Mouse (Mus musculus) small intestine, adult 2 months (tissue): ENCODE results near the gene Slc22a15.

ENCODE experiments used
- CTCF ChIP-seq: fragments of 200-500 bp; IDR thresholded peaks from 2 replicates; pipeline ENCODE4 v1.5.1; 2012; ENCODE audit warnings: low read depth, mild to moderate bottlenecking, control low read depth, inconsistent platforms, low read length, moderate library complexity, mixed read lengths; ENCODE audit not compliant: insufficient replicate concordance, insufficient read length; ENCODE audit errors: extremely low read depth
- POLR2A ChIP-seq: fragments of 200-500 bp; IDR thresholded peaks from 2 replicates; pipeline ENCODE4 v1.6.1; 2012; ENCODE audit warnings: low read depth, mild to moderate bottlenecking, control low read depth, inconsistent platforms, low read length, moderate library complexity

DNA sequence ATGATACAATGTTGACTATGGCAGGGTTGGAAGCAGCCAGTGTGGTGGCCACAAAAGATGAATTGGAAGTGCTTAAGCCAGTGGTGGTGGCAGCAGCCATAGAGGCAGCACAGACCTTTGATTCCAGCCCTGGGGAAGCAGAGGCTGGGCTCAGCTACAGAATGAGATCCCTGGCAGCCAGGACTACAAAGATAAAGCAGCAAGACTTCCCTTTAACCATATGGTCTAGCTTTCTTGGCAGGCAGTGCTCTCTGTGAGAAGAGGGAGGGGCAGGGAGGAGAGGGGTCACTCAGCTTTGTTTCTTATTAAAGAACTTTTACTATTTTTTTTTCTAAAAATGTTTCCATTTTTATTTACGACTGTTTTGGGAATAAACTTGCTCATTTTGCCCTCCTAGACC, 1.4 kb upstream of the Slc22a15 start:
- TF ChIP-seq CTCF (no peak), POLR2A (no peak)
